Mouse (Mus musculus) limb, embryonic 13.5 days (tissue): ENCODE results near the gene Rita1. TPM values are rescaled to one million over a fixed set of nuclear protein-coding genes. Genes with fewer than 3 reads are reported as not detected.

Experiments used
- ATAC-seq: fragments of 200-750 bp; cut with Nextera tagmentation; 2 replicates; pipeline ENCODE4 v1.8.0; 2017; ENCODE audit warnings: low read depth, moderate number of reproducible peaks, moderate TSS enrichment; ENCODE audit not compliant: low FRiP score
- H3K27ac ChIP-seq: fragments of 300-500 bp; sonication (generic); 2 replicates; pipeline ENCODE4 v1.5.1; 2015; ENCODE audit warnings: inconsistent platforms, mild to moderate bottlenecking, moderate library complexity
- H3K27me3 ChIP-seq: fragments of 300-500 bp; sonication (generic); 2 replicates; pipeline ENCODE4 v1.6.1; 2015; ENCODE audit warnings: mild to moderate bottlenecking, inconsistent platforms
- H3K36me3 ChIP-seq: fragments of 300-500 bp; sonication (generic); 2 replicates; pipeline ENCODE4 v1.6.1; 2015; ENCODE audit warnings: inconsistent platforms, mild to moderate bottlenecking, moderate library complexity
- H3K4me1 ChIP-seq: fragments of 300-500 bp; sonication (generic); 2 replicates; pipeline ENCODE4 v1.6.1; 2015; ENCODE audit warnings: inconsistent platforms
- H3K4me2 ChIP-seq: fragments of 300-500 bp; sonication (generic); replicated peaks from 2 replicates; pipeline ENCODE4 v1.6.1; 2015; ENCODE audit warnings: inconsistent platforms, mild to moderate bottlenecking, moderate library complexity
- H3K4me3 ChIP-seq: fragments of 300-500 bp; sonication (generic); 2 replicates; pipeline ENCODE4 v1.5.1; 2015; ENCODE audit warnings: moderate library complexity, mild to moderate bottlenecking, inconsistent platforms
- H3K9ac ChIP-seq: fragments of 300-500 bp; sonication (generic); 2 replicates; pipeline ENCODE4 v1.6.1; 2015; ENCODE audit warnings: mild to moderate bottlenecking, inconsistent platforms
- H3K9me3 ChIP-seq: fragments of 300-500 bp; sonication (generic); 2 replicates; pipeline ENCODE4 v1.6.1; 2016; ENCODE audit warnings: inconsistent platforms
- WGBS: fragments of 180-500 bp; shearing (Covaris S2); methylation state at CpG from one replicate; pipeline ENCODE4 v1.1.7; 2015; 5-methylcytosine and 5-hydroxymethylcytosine counted together
- polyA plus RNA-seq: library from polyadenylated mRNA; unstranded; fragments of >200 nt; fragmentation: Nextera tagmentation; extraction: Ambion mirVana; gene quantifications from 2 replicates; pipeline ENCODE4 v1.2.1, GENCODE M21; 2015

Rita1 gene
- polyA plus RNA-seq, 1 experiment from 2014 or later: 17.9 TPM

- Histone ChIP-seq H3K9me3 (no peaks in the 10 kb centered on the region), H3K4me3 (no peak overlapping the region), H3K27ac (no peak overlapping the region), H3K27me3 (no peaks in the 10 kb centered on the region), H3K4me2 (no peak overlapping the region), H3K9ac (no peak overlapping the region), H3K36me3 (no peaks in the 10 kb centered on the region), H3K4me1 (peaks cover 24% of the 10 kb centered on the region)
- WGBS: 74% methylated on average over 16 of the region's 16 CpGs
- ATAC-seq: no peak
Observed at GRCm38 (mm10) chr5:120590356-120591010, 21.9 kb downstream of the Rita1 start.

GRCm38 (mm10) chr5:120588569-120589094 lies 23.8 kb downstream of the Rita1 start, which contains the start of the genes Tpcn1 and Iqcd:
Tpcn1 (minus strand) TSS chr5:120588673.
Iqcd (plus strand) TSS chr5:120589016.
- Histone ChIP-seq H3K4me3 (peak within 1 kb of the TSS; percentile 83), H3K27ac (peak within 1 kb of the TSS; percentile 61; the same call in 1 of the 2 replicates), H3K9me3 (no peaks in the 10 kb centered on the region), H3K4me1 (peaks cover 29% of the 10 kb centered on the region), H3K4me2 (peak within 1 kb of the TSS; percentile 97), H3K9ac (peak within 1 kb of the TSS; percentile 89), H3K36me3 (peaks cover 15% of the 10 kb centered on the region), H3K27me3 (no peaks in the 10 kb centered on the region)
- 0% methylated on average over 35 of the region's 35 CpGs for WGBS
- peak; percentile 99 for ATAC-seq

GRCm38 (mm10) chr5:120587940-120588568 lies 24.3 kb downstream of the Rita1 start:
- no peak for ATAC-seq

GRCm38 (mm10) chr5:120587616-120587926 lies 24.8 kb downstream of the Rita1 start:
- Histone ChIP-seq H3K9me3 (no peaks in the 10 kb centered on the region), H3K4me1 (peaks cover 29% of the 10 kb centered on the region), H3K36me3 (peaks cover 26% of the 10 kb centered on the region), H3K9ac (peak overlapping the region; percentile 89), H3K27me3 (no peaks in the 10 kb centered on the region), H3K4me2 (peak overlapping the region; percentile 97), H3K27ac (0 out of 2 replicates have a peak overlapping the region, but pooled peaks have one; percentile 61), H3K4me3 (peak overlapping the region; percentile 83)
- 25% methylated on average over 9 of the region's 9 CpGs for WGBS
- no peak for ATAC-seq

More at GRCm38 (mm10) chr5:120587940-120588568, 24.3 kb downstream of the Rita1 start:
- Histone ChIP-seq H3K9me3 (no peaks in the 10 kb centered on the region), H3K4me3 (peak overlapping the region; percentile 83), H3K36me3 (peaks cover 21% of the 10 kb centered on the region), H3K4me1 (peaks cover 29% of the 10 kb centered on the region), H3K27ac (peak overlapping the region; percentile 61; the same call in 1 of the 2 replicates), H3K4me2 (peak overlapping the region; percentile 97), H3K9ac (peak overlapping the region; percentile 89), H3K27me3 (no peaks in the 10 kb centered on the region)
- WGBS: 2% methylated on average over 29 of the region's 29 CpGs

- Histone ChIP-seq H3K9ac (peak overlapping the region; percentile 89), H3K4me1 (peaks cover 29% of the 10 kb centered on the region), H3K27ac (no peak overlapping the region), H3K27me3 (no peaks in the 10 kb centered on the region), H3K4me2 (peak overlapping the region; percentile 97), H3K9me3 (no peaks in the 10 kb centered on the region), H3K36me3 (peaks cover 29% of the 10 kb centered on the region), H3K4me3 (peak overlapping the region; percentile 83)
- ATAC-seq: no peak
- WGBS: 16% methylated on average over 17 of the region's 17 CpGs
Observed at GRCm38 (mm10) chr5:120586741-120587615, 25.4 kb downstream of the Rita1 start.

- Histone ChIP-seq H3K27ac (0 out of 2 replicates have a peak overlapping the region, but pooled peaks have one; percentile 3), H3K4me1 (peaks cover 40% of the 10 kb centered on the region), H3K4me2 (no peak overlapping the region), H3K36me3 (peaks cover 36% of the 10 kb centered on the region), H3K4me3 (no peak overlapping the region), H3K9me3 (no peaks in the 10 kb centered on the region), H3K9ac (no peak overlapping the region), H3K27me3 (no peaks in the 10 kb centered on the region)
- 46% methylated on average over 15 of the region's 15 CpGs for WGBS
- no peak for ATAC-seq
Observed at GRCm38 (mm10) chr5:120584968-120585367, 27.4 kb downstream of the Rita1 start.

DNA sequence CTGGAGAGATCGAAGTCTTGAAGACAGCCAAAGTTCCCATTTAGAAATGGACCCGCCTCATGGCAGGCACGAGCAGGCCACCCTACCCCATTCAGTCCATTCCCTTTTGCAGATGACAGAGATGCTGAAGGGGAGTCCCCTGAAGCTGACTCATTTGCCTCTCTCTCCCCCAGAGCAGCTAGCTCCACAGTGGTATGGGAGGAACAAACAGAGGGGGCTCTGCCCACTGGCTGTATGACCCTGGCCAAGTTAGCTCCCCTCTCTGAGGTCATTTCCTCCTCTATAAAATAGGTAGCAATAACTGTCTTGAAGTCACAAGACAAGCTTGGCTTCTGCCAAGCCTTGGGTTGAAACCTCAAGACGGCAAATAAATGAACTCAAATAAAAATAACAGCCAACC lies 28.9 kb downstream of the Rita1 start:
- H3K36me3 ChIP-seq: peaks cover 36% of the 10 kb centered on the region
- H3K4me1 ChIP-seq: peaks cover 50% of the 10 kb centered on the region
- no peak overlapping the region for H3K4me2 ChIP-seq
- no peak overlapping the region for H3K27ac ChIP-seq
- ATAC-seq: no peak
- no peaks in the 10 kb centered on the region for H3K27me3 ChIP-seq
- 82% methylated on average over 4 of the region's 4 CpGs for WGBS
- H3K9ac ChIP-seq: no peak overlapping the region
- no peak overlapping the region for H3K4me3 ChIP-seq
- H3K9me3 ChIP-seq: no peaks in the 10 kb centered on the region

GRCm38 (mm10) chr5:120582002-120582401 lies 30.4 kb downstream of the Rita1 start:
- Histone ChIP-seq H3K27ac (no peak overlapping the region; the same call in 1 of the 2 replicates), H3K4me2 (no peak overlapping the region), H3K4me1 (peaks cover 55% of the 10 kb centered on the region), H3K36me3 (peaks cover 36% of the 10 kb centered on the region), H3K9me3 (no peaks in the 10 kb centered on the region), H3K4me3 (no peak overlapping the region), H3K9ac (no peak overlapping the region), H3K27me3 (no peaks in the 10 kb centered on the region)
- ATAC-seq: no peak
- WGBS: 85% methylated on average over 9 of the region's 9 CpGs

DNA sequence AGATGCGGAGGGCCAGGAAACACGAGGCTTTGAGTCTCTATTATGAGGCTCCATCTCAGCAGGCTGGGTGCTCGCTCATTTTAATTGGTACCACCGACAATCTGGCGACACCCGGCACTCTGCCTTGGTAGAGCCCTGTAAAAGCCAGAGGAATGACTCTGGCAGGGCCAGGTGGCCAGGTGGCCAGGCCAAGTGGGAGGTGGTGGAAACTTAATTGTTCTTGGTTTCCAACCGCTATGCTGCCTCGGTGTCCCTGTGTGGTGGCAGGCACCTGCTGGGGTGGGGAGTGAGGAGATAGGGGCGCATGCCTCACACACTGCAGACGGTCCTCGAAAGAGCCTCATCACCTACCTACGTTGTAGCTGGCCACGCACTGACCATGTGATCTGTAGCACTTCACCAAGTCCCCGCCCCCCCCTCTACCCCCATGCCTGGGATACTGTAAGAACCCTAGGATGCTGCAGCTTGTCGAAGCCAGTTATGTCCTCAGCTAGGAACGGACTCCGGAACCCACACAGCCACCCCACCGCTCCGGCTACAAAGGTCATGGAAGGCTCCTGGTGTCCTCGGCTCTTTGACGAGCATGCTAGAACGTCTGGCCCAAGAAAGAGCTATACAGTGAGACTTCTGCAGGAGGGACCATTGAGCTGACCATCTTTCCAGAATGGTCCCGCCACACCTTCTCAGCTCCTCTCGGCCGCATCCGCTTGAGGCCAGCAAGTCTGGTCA lies 32.3 kb downstream of the Rita1 start:
- Histone ChIP-seq H3K27me3 (no peaks in the 10 kb centered on the region), H3K4me1 (peaks cover 55% of the 10 kb centered on the region), H3K27ac (peak overlapping the region; percentile 82), H3K4me3 (no peak overlapping the region), H3K9me3 (no peaks in the 10 kb centered on the region), H3K9ac (no peak overlapping the region), H3K36me3 (peaks cover 35% of the 10 kb centered on the region), H3K4me2 (peak overlapping the region; percentile 50)
- 65% methylated on average over 26 of the region's 26 CpGs for WGBS
- ATAC-seq: 0 out of 2 replicates have a peak, but pooled peaks have one; percentile 8

GRCm38 (mm10) chr5:120579211-120579897 lies 33.0 kb downstream of the Rita1 start:
- peak overlapping the region; percentile 82 for H3K27ac ChIP-seq
- H3K27me3 ChIP-seq: no peaks in the 10 kb centered on the region
- H3K4me1 ChIP-seq: peaks cover 56% of the 10 kb centered on the region
- H3K36me3 ChIP-seq: peaks cover 32% of the 10 kb centered on the region
- ATAC-seq: peak; percentile 57
- no peaks in the 10 kb centered on the region for H3K9me3 ChIP-seq
- H3K9ac ChIP-seq: no peak overlapping the region
- no peak overlapping the region for H3K4me3 ChIP-seq
- WGBS: 20% methylated on average over 26 of the region's 26 CpGs
- peak overlapping the region; percentile 50 for H3K4me2 ChIP-seq
